Mouse (Mus musculus) urinary bladder, postnatal 4 days (tissue): ENCODE measurements around the gene Plbd2.

Source experiments
- DNase-seq, 2 experiments: peaks; one replicate each; pipeline ENCODE4 v3.0.0; 2021 to 2022; ENCODE audit warnings: low spot score in 2 of 2

Plbd2 gene

DNA sequence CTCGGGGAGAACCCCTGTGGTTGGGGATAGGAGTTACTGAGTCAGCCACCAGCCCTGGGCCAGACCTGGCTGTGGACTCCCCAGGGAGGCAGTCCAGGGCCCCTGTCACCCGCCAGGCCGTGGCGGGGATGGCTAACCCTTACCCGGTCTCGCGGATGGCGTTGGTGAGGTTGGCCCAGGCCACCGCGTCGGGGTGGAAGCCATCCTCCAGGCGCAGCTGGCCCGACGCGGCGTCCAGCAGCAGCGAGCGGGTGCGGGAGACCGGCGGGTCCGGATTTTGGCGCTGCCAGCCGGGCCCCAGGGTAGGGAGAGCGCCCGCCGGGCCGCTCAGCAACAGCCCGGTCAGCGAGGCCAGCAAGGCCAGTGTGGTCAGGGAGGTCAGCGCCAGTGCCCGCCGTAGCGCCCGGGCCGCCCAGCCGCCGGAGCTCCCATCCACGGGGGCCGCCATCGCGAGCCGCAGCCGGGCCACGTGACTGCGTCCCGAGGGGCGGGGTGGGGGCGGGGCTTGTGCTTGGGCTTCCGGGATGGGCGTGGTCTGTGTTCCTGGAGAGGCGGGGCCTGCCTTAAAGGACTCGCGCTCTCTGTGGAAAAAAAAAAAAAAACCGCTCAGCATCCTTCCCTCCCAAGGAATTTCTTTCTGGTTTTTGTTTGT is at the start of gene Plbd2:
TSS of gene Plbd2 (minus strand) at position 482 of the 652 bp plus-strand sequence.
- DNase-seq, result peak; percentile 76 to 85

DNA sequence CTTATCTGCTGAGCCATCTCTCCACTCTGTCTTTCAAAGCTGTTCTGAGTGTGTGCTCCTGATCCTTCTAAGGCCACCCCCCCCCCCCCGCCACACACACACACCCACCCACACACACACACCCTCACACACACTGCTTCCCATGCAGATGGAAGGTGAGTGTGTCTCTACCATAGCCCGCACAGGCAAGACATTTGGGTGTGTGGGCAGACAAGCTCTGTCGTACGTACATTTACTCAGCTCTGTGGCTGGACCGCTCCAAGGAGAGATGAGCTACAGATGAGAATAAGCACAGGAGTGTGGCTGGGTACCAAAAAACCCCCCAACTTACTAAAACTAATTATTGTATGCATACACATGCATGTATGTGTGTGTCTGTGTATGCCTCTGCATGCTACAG is 47.2 kb upstream of the Plbd2 start:
- DNase-seq, result no peak

DNA sequence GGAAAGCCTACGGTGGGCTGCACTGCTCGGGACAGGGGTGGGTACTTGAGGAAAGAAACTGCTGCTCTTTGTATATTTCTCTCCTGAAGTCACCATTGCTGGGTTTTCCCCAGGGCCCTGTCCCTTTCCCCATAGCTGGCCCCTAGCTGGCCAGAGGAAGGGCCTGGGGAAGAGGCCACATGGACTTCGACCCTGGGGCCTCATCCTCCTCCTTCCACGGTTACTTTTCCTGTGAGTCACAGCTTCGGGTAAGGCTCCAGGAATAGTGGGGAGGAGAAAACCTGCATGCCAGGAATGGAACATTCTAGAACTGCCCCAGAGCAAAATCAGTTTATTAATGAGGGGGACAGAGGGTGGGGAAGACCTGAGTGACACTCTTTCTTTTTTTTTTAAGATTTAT is 46.7 kb upstream of the Plbd2 start:
- DNase-seq, result no peak

DNA sequence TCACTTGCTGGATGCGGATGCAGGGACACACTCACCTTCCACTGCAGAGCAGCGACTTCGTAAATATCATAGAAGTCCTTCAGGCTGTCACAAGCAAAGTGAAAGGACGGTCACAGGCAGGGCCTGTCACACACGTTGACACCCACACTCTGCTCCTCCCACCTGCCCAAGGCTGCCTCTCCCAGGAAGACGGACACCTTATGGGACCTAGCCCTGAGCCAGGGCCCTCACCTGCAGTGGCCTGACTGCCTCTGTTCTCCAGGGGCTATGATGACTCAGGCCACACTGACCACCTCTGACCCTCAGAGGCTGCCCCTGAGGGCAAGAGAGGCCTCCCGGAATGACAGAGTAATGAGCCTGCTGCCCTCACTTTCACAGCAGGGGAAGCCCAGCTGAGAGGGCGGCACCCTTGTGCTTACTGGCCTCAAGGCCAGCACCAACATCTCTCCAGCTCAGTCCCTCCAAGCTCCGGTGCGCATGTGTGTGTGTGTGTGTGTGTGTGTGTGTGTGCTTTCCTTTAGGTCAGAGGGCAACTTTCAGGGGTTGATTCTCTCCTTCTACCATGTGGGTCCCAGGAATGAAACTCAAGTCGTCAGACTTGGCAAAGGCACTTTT is 44.9 kb upstream of the Plbd2 start:
- no peak for DNase-seq

DNA sequence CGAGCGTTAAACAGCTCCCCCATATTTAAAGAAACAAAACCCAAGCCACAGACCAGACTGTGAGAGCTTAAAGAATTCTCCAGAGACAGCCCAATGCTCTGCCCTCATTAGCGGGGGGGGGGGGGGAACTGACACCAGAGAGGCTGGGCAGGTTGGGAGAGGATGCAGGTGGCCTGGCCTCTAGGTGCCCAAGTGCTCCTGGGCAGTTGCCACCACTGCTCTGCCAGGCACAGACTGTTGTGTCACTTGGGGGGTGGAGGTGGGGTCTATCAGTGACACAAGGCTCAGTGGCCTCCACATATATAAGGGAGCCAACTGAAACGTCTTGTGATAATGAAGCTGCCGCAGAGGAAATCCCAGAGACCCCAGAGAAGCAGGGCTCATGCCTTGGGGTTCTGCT is 33.2 kb upstream of the Plbd2 start:
- no peak for DNase-seq

DNA sequence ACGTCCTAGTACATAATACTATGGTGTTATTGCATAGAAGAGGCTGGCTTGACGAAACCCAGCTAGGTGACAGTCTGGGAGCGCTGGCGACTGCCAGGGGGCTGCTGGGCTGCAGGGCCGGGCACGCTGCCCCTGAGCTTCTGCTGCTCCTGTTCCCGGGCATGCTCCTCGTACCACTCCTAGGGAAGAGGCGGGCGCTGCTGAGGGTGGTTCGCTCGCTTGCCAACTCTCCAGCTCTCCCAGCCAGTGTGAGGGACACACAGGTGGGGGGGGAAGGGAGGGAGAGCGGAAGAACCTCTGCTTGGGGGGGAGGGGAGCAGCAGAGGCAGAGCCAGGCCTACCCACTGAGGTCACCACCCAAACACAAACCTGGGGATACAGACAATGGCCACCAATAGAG is 32.6 kb upstream of the Plbd2 start:
- DNase-seq, result no peak

DNA sequence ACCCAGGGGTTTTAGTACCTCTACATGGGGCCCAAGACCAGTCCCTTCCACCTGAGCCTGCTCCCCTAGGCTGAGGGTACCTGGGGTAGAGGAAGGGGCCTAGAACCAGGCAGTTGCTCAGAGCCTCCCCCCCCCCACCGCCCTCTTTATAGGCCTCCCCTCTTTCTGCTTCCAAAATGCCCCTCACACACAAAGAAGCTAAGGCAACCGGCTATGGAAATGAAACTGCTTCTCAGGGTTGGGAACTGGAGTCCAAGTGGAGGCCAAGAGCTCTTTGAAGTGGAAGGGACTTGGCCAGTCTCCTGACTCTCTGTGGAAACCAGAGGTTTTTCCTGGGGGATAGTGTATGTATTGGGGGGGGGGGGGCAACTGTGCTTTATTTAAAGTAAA is 31.3 kb upstream of the Plbd2 start:
- DNase-seq, result no peak

DNA sequence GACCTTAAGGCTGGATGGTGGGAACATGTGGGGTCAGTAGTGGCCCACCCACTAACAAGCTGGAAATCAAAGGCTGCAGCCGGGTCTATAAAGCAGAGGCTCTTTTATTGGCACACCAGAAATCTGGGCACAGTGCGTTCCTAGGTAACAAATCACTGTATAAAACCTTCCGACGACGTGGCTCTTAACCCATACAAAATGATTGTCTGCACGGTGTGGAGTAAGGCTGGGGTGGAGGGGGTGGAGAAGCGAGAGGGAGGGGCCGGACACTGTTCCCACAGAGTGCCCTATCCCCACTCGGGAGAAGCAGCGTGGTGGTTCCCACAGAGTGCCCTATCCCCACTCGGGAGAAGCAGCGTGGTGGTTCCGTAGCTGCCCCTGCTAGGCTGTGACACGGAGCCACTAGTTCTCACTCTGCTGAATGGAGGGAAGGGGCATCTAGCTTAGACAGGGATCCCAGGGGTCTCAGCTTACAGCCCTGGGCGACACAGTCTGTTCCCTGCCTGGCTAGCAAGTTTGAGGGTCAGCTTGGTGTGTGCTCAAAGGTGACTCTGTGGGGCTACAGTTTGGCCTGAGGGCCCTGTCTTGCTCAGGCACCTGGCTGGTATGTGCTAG is 30.8 kb upstream of the Plbd2 start:
- DNase-seq, result no peak

DNA sequence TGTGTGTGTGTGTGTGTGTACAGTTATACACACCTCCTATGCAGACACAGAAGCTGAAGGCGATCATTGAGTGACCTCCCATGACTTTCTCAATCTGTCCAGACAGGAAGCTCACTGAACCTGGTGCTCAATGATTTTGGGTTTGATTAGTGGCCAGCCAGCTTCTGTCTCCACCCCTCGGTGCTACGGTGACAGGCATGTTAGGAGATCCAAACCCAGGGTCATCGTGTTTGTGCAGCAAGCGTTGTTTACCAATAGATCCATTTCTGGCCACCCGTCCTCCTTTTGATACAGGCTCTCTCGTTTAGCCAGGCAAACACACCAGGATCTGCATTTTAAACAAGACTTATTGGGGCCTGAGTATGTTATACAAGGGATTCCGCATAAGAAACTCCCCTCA is 28.2 kb upstream of the Plbd2 start:
- no peak for DNase-seq

DNA sequence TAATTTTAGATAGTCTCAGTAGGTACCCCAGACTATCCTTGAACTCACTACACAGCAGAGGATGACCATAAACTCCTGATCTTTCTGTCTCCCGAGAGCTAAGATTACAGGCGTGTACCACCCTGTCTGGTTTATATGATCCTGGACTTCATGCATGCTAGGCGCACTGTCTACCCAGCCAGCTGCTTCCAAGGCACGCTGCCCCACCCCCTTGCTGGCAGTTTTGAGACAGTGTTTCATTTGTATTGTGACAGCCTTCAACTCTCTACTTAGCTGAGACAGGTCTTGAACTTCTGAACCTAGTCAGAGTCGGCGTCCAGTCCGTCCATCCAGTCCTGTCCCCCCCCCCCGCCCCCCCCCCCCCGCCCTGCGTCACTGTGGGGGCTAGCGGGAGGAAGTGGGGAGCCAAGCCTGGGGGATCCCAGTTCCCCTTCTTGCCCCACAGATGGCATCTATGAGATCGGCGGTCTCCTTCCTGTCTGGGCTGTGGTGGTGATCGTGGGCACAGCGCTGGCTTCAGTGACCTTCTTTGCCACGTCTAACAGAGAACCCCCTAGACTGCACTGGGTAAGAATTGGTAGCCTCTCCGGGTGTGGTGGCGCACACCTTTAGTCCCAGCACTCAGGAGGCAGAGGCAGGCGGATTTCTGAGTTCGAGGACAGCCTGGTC is 24.0 kb upstream of the Plbd2 start:
- no peak for DNase-seq

DNA sequence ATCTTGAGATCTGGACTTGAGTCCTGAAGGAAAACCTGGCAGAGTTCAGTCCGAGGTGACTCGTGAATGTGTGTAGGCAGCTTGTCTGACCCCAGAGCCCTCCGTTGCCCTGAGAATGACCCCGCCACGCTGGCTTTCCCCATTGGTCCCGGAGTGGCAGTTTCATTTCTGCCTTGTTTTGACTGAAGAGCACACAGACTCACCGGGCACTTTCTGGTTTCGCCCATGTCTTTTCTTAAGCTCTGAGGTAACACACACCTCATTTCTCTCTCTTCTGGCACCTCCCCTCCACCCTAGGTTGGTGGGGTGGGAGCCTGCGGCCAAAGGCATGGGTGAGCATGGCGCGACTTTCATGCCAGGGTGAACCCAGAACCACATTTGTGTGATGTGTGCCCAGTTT is 22.9 kb upstream of the Plbd2 start:
- no peak for DNase-seq

DNA sequence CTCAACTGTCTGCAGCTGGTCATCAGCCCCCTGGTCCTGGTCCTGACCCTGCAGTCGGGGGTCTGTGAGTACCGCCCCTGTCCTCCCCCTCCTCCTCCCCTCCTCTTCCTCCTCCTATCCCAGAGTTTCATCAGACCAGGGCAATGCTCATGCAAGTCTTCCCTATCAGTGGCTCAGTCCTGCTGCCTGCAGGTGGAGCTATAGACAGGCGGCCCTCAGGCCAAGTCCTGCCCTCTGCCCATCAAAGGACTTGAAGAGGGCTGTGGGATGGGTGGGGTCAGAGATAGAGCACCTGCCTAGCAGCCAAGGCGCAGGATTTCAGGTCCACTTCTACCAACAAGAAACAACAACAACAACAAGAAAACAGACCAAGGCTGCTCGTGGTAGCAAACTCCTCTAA is 22.3 kb upstream of the Plbd2 start:
- no peak for DNase-seq

DNA sequence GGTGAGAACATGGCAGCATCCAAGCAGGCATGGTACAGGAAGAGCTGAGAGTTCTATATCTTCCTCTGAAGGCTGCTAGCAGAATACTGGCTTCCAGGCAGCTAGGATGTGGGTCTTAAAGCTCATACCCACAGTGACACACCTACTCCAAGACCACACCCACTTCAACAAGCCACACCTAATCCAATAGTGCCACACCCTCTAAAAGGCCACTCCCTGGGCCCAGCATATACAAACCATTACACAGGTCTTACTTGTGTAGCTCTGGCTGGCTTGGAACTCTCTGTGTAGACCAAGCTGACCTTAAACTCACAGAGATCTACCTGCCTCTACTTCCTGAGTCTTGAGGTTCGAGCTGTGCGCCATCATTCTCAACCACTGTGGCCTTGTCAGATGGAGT is 21.3 kb upstream of the Plbd2 start:
- DNase-seq, result no peak

DNA sequence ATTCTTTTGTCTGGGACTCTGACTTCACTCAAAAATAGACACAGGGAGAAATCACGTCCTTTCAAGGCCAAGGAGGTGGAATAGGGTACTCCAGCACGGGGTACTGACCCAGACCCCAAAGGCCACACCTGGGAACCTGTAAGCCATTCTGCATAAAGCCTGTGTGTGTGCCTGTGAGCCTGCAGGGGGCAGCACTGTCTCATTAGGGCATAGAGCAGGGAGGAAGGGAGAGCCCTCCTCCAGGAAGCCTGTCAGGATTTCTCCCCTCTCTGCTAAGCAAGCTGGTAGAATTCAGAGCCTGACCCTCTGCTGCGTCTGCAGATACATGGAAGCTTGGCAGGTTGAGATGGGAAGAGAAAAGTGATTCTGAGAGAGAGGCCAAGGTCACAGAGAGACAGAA is 19.2 kb upstream of the Plbd2 start:
- no peak for DNase-seq

DNA sequence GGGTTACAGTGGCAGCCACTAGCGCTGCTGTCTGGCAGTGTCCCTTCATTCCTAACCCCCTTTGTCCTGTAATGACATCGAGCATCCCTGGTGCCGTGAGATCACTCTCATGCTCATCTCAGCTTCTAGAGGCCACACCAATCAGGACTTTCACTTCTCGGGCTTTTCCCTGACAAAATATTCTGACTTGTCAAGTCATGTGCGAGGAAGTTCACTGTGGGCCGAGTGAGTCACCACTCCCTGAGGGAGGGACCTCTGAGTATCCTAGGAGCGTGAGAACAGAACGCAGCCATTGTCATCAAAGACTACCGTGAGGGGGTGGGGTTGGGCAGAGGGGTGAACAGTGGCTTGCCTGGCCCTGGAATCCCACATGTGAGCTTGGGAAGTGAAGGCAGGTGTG is 14.1 kb upstream of the Plbd2 start:
- peak in 1 of 2 experiments; percentile 39 for DNase-seq

DNA sequence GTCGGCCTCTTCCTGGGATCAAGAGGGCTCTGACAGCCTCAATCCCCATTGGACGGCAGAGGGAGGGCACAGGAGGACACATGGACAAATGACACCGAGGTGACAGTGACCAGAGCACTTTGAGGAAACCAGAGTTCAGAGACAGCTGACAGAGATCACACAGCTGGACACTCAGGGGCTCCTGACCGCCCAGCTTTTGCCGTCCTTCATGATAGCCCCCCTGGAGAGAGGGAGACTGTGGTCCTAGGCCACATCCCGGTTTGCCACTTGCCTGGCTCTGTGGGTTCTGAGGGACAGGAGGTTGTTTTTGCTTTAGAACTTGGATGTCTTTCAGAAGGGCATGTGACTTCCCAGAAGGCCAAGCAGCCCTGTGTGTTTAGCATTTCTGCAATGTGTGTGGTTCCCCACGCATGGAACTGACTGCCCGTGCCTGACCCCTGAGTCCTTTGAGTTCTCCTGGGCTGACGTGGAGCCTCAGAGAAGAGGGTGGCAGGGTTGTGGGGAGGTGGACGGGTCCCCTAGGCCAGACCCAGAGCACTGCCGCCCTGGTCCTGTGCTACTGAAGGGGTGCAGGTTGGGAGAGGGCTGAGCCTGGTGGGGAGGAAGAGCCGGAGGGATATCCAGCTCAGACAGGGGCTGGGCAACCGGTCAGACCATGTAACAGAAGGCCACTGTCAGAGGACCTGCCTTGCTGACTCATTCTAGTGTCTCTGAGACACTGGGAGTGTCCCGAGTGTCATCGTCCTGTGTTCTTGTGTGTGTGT is 13.0 kb upstream of the Plbd2 start:
- DNase-seq, result no peak

DNA sequence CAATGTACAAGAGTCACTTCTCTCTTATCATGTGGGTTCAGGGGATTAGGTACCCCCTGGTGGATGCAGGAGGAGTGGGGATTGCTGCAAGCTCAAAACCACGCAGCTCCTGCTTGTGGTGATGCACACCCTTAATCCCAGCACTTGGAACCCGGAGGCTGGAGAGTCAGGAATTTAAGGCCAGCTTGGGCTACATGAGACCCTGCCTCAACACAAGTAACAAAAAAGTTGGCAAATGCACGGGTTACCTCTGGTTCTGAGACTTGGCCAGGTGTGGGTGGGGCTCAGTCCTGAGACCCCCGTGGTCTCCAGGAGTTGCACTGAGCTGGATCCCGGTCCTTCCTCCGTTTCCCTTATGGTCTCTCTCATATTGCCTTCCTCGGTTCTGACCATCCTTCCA is 12.0 kb upstream of the Plbd2 start:
- no peak for DNase-seq

DNA sequence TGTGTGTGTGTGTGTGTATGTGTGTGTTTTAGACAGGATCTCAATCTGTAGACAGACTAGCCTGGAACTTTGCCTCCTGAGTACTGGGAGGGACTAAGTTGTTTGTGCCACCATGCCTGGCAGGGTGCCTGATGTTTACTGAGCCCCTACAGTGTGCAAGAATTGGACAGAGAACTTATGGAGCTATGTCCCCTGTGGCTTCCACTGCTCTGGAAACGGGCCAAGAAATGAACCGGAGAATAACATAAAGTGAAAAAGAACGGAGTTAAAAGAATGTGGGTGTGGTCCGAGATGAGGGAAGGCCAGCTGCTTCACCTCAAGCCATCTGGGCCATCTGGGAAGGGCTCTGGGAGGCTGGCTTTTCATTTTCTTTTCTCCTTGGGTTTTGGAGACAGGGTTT is 11.3 kb upstream of the Plbd2 start:
- DNase-seq, result no peak

DNA sequence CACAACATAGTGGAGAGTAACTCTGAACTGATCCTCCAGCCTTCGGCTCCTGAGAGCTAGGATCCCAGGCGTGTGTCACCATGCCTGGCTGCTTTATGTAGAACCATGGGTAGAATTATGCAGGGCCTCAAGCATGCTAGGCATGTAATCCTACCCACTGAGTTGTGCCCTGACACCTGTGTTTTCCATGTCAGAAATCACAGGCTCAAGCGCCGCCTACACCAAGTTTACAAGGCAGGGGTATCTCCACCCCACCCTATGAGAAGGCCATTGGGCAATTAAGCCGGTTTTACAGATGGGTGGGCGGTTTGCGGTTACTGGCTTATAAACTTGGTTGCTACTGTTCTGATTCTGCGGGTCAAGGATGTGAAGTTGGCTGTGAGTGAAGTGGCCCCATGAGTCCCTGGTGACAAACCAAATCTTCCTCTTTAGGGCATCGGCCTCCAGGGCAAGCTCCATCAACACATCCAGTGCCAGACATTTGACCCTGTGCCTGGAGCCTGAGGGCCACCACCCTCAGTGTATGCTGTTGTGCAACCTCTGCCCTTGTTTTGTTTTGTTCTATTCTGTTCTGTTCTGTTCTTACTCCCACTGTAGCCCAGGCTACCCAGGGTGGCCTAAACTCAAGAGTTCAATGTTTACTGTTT is 10.7 kb upstream of the Plbd2 start:
- no peak for DNase-seq

DNA sequence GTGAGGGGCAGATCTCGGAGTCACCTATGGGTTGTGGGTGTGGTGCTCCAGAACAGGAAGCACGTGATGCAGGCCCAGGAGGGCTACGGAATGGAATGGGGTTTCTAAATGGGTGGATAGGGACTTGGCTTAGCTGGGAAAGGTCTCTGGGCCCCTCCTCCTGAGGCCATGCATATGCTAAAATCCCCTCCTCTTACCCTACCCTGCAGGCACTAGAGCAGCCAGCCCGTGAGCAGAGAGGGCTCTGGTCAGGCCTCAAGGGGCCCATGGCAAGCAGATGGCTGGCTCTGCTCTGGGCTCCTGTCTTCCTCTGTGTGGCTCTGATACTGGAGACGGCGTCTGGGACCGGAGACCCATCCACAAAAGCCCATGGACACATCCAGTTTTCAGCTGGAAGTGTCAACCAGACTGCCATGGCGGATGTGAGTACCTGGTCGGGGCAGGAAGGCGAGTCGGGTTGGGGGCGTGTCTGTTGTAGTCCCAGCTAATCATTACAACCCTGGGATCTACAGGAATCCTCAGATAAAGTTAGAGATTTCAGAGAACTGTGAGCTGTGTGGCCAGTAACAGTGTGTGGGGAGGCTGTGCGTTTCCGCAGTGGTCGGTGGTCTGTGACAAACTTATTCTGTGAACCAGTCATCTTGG is 9.6 kb upstream of the Plbd2 start:
- DNase-seq, result no peak

DNA sequence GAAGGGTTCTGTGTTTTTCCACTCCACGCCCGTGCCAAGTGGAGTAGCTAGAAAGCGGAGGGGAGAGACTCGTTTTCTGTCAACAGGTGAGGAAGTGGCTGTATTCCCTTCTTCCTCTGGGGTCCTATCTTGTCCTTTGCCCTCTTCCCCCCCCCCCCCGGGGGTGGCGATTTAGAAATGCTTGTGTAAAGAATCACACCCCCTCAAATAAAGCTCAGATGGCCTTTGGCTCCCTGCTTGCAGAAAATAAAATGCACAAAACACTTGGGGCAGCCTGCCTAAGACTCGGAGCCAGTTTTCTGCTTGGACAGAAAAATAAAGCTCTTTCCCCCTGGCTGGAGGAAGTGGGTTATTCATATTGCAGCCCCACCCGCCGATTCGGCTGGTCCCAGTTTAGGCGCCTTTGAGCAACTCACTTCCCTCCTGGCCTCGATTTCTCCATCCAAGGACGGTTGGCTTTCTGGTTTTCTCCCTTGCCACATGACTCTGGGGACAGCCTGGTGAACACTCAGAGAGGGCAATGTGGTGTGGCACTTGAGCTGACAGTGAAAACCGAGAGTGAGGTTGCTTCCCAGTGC is 8.3 kb upstream of the Plbd2 start:
- no peak for DNase-seq
